Mouse (Mus musculus): ENCODE measurements around the gene Rabgap1l. TPM values are rescaled to one million over a fixed set of nuclear protein-coding genes. Genes with fewer than 3 reads are reported as not detected.

Rabgap1l gene
- polyA plus RNA-seq, 1 experiment from 2014 or later, result 25.4 TPM

- 11% methylated on average over 1 of the region's 1 CpGs for WGBS (ENCODE audit: missing documents)
- Histone ChIP-seq H3K4me3 (ENCODE audit: inconsistent target) (no peak overlapping the region), H3K79me2 (ENCODE audit: inconsistent target) (no peaks in the 10 kb centered on the region), H3K27ac (no peak overlapping the region), H3K36me3 (ENCODE audit: inconsistent target) (no peaks in the 10 kb centered on the region)
Measured at GRCm38 (mm10) chr1:160409123-160409522, 383.9 kb downstream of the Rabgap1l start.

- H3K36me3 ChIP-seq (ENCODE audit: inconsistent target), result no peaks in the 10 kb centered on the region
- H3K27ac ChIP-seq, result no peak overlapping the region
- WGBS (ENCODE audit: missing documents), result 26% methylated on average over 4 of the region's 4 CpGs
- no peaks in the 10 kb centered on the region for H3K79me2 ChIP-seq (ENCODE audit: inconsistent target)
- no peak overlapping the region for H3K4me3 ChIP-seq (ENCODE audit: inconsistent target)
Measured at GRCm38 (mm10) chr1:160408302-160408897, 384.6 kb downstream of the Rabgap1l start.

- H3K27ac ChIP-seq, result no peak overlapping the region
- no peak overlapping the region for H3K4me3 ChIP-seq (ENCODE audit: inconsistent target)
- H3K36me3 ChIP-seq (ENCODE audit: inconsistent target), result no peaks in the 10 kb centered on the region
- no peaks in the 10 kb centered on the region for H3K79me2 ChIP-seq (ENCODE audit: inconsistent target)
Measured at GRCm38 (mm10) chr1:160399428-160399827, 393.6 kb downstream of the Rabgap1l start.

GRCm38 (mm10) chr1:160397037-160397436 is 396.0 kb downstream of the Rabgap1l start:
- 14% methylated on average over 1 of the region's 2 CpGs for WGBS (ENCODE audit: missing documents)
- no peaks in the 10 kb centered on the region for H3K79me2 ChIP-seq (ENCODE audit: inconsistent target)
- H3K36me3 ChIP-seq (ENCODE audit: inconsistent target), result no peaks in the 10 kb centered on the region
- H3K27ac ChIP-seq, result peak overlapping the region; percentile 27
- no peak overlapping the region for H3K4me3 ChIP-seq (ENCODE audit: inconsistent target)

- WGBS (ENCODE audit: missing documents), result 100% methylated on average over 2 of the region's 2 CpGs
- Histone ChIP-seq H3K79me2 (ENCODE audit: inconsistent target) (no peaks in the 10 kb centered on the region), H3K27ac (no peak overlapping the region), H3K36me3 (ENCODE audit: inconsistent target) (no peaks in the 10 kb centered on the region), H3K4me3 (ENCODE audit: inconsistent target) (no peak overlapping the region)
Measured at GRCm38 (mm10) chr1:160387446-160387845, 405.6 kb downstream of the Rabgap1l start.

GRCm38 (mm10) chr1:160378367-160378766 is 414.6 kb downstream of the Rabgap1l start:
- Histone ChIP-seq H3K4me3 (ENCODE audit: inconsistent target) (no peak overlapping the region), H3K79me2 (ENCODE audit: inconsistent target) (no peaks in the 10 kb centered on the region), H3K36me3 (ENCODE audit: inconsistent target) (no peaks in the 10 kb centered on the region), H3K27ac (no peak overlapping the region)
- WGBS (ENCODE audit: missing documents), result 100% methylated on average over 1 of the region's 1 CpGs

- no peaks in the 10 kb centered on the region for H3K79me2 ChIP-seq (ENCODE audit: inconsistent target)
- no peak overlapping the region for H3K27ac ChIP-seq
- H3K4me3 ChIP-seq (ENCODE audit: inconsistent target), result no peak overlapping the region
- WGBS (ENCODE audit: missing documents), result 61% methylated on average over 10 of the region's 10 CpGs
- no peaks in the 10 kb centered on the region for H3K36me3 ChIP-seq (ENCODE audit: inconsistent target)
Measured at GRCm38 (mm10) chr1:160377337-160378336, 415.4 kb downstream of the Rabgap1l start.

GRCm38 (mm10) chr1:160374490-160374889 is 418.5 kb downstream of the Rabgap1l start:
- no peak overlapping the region for H3K27ac ChIP-seq
- no peaks in the 10 kb centered on the region for H3K36me3 ChIP-seq (ENCODE audit: inconsistent target)
- H3K79me2 ChIP-seq (ENCODE audit: inconsistent target), result no peaks in the 10 kb centered on the region
- no peak overlapping the region for H3K4me3 ChIP-seq (ENCODE audit: inconsistent target)

GRCm38 (mm10) chr1:160373306-160373705 is 419.7 kb downstream of the Rabgap1l start:
- H3K36me3 ChIP-seq (ENCODE audit: inconsistent target), result no peaks in the 10 kb centered on the region
- no peaks in the 10 kb centered on the region for H3K79me2 ChIP-seq (ENCODE audit: inconsistent target)
- no peak overlapping the region for H3K27ac ChIP-seq
- H3K4me3 ChIP-seq (ENCODE audit: inconsistent target), result no peak overlapping the region
- 60% methylated on average over 7 of the region's 7 CpGs for WGBS (ENCODE audit: missing documents)

- no peak overlapping the region for H3K27ac ChIP-seq
- H3K4me3 ChIP-seq (ENCODE audit: inconsistent target), result no peak overlapping the region
- no peaks in the 10 kb centered on the region for H3K79me2 ChIP-seq (ENCODE audit: inconsistent target)
- no peaks in the 10 kb centered on the region for H3K36me3 ChIP-seq (ENCODE audit: inconsistent target)
Measured at GRCm38 (mm10) chr1:160371696-160372095, 421.3 kb downstream of the Rabgap1l start.

- Histone ChIP-seq H3K79me2 (ENCODE audit: inconsistent target) (no peaks in the 10 kb centered on the region), H3K27ac (no peak overlapping the region), H3K36me3 (ENCODE audit: inconsistent target) (no peaks in the 10 kb centered on the region), H3K4me3 (ENCODE audit: inconsistent target) (no peak overlapping the region)
- WGBS (ENCODE audit: missing documents), result 14% methylated on average over 1 of the region's 1 CpGs
Measured at GRCm38 (mm10) chr1:160370552-160370951, 422.5 kb downstream of the Rabgap1l start.

GRCm38 (mm10) chr1:160366615-160367014 is 426.4 kb downstream of the Rabgap1l start:
- WGBS (ENCODE audit: missing documents), result 95% methylated on average over 3 of the region's 3 CpGs
- Histone ChIP-seq H3K36me3 (ENCODE audit: inconsistent target) (no peaks in the 10 kb centered on the region), H3K27ac (no peak overlapping the region), H3K4me3 (ENCODE audit: inconsistent target) (no peak overlapping the region), H3K79me2 (ENCODE audit: inconsistent target) (no peaks in the 10 kb centered on the region)

- H3K79me2 ChIP-seq (ENCODE audit: inconsistent target), result no peaks in the 10 kb centered on the region
- H3K27ac ChIP-seq, result no peak overlapping the region
- no peaks in the 10 kb centered on the region for H3K36me3 ChIP-seq (ENCODE audit: inconsistent target)
- H3K4me3 ChIP-seq (ENCODE audit: inconsistent target), result no peak overlapping the region
Measured at GRCm38 (mm10) chr1:160357268-160357667, 435.7 kb downstream of the Rabgap1l start.

GRCm38 (mm10) chr1:160353732-160354455 is 439.1 kb downstream of the Rabgap1l start:
- H3K27ac ChIP-seq, result no peak overlapping the region
- no peak overlapping the region for H3K4me3 ChIP-seq (ENCODE audit: inconsistent target)
- H3K36me3 ChIP-seq (ENCODE audit: inconsistent target), result no peaks in the 10 kb centered on the region
- H3K79me2 ChIP-seq (ENCODE audit: inconsistent target), result no peaks in the 10 kb centered on the region
- 75% methylated on average over 6 of the region's 6 CpGs for WGBS (ENCODE audit: missing documents)

GRCm38 (mm10) chr1:160352309-160352708 is 440.7 kb downstream of the Rabgap1l start:
- 92% methylated on average over 4 of the region's 4 CpGs for WGBS (ENCODE audit: missing documents)
- no peak overlapping the region for H3K4me3 ChIP-seq (ENCODE audit: inconsistent target)
- no peaks in the 10 kb centered on the region for H3K79me2 ChIP-seq (ENCODE audit: inconsistent target)
- H3K36me3 ChIP-seq (ENCODE audit: inconsistent target), result no peaks in the 10 kb centered on the region
- H3K27ac ChIP-seq, result no peak overlapping the region
